Mouse (Mus musculus) midbrain, embryonic 13.5 days (tissue): ENCODE results near the gene Cox7b. TPM values are rescaled to one million over a fixed set of nuclear protein-coding genes. Genes with fewer than 3 reads are reported as not detected.

Source experiments
- ATAC-seq: fragments of 200-750 bp; cut with Nextera tagmentation; 2 replicates; pipeline ENCODE4 v1.8.0; 2017; ENCODE audit warnings: mild to moderate bottlenecking, moderate TSS enrichment, moderate library complexity
- H3K27ac ChIP-seq: fragments of 300-500 bp; sonication (generic); 2 replicates; pipeline ENCODE4 v1.5.1; 2015; ENCODE audit warnings: inconsistent platforms, mild to moderate bottlenecking, moderate library complexity
- H3K27me3 ChIP-seq: fragments of 300-500 bp; sonication (generic); 2 replicates; pipeline ENCODE4 v1.6.1; 2015; ENCODE audit warnings: mild to moderate bottlenecking, inconsistent platforms
- H3K36me3 ChIP-seq: fragments of 300-500 bp; sonication (generic); 2 replicates; pipeline ENCODE4 v1.6.1; 2015; ENCODE audit warnings: mild to moderate bottlenecking, inconsistent platforms
- H3K4me1 ChIP-seq: fragments of 300-500 bp; sonication (generic); replicated peaks from 2 replicates; pipeline ENCODE4 v1.6.1; 2015; ENCODE audit warnings: inconsistent platforms
- H3K4me2 ChIP-seq: fragments of 300-500 bp; sonication (generic); replicated peaks from 2 replicates; pipeline ENCODE4 v1.6.1; 2015; ENCODE audit warnings: moderate library complexity, mild to moderate bottlenecking, inconsistent platforms
- H3K4me3 ChIP-seq: fragments of 300-500 bp; sonication (generic); replicated peaks from 2 replicates; pipeline ENCODE4 v1.5.1; 2015; ENCODE audit warnings: mild to moderate bottlenecking, inconsistent platforms
- H3K9ac ChIP-seq: fragments of 300-500 bp; sonication (generic); replicated peaks from 2 replicates; pipeline ENCODE4 v1.6.1; 2015; ENCODE audit warnings: mild to moderate bottlenecking, inconsistent platforms
- H3K9me3 ChIP-seq: fragments of 300-500 bp; sonication (generic); 2 replicates; pipeline ENCODE4 v1.6.1; 2016; ENCODE audit warnings: mild to moderate bottlenecking, inconsistent platforms
- WGBS: fragments of 180-500 bp; shearing (Covaris S2); methylation state at CpG from one replicate; pipeline ENCODE4 v1.1.7; 2015; 5-methylcytosine and 5-hydroxymethylcytosine counted together
- polyA plus RNA-seq: library from polyadenylated mRNA; unstranded; fragments of >200 nt; fragmentation: Nextera tagmentation; extraction: Ambion mirVana; gene quantifications from 2 replicates; pipeline ENCODE4 v1.2.1, GENCODE M21; 2015

The Cox7b gene
- polyA plus RNA-seq, 1 experiment from 2014 or later, result 334 TPM

DNA sequence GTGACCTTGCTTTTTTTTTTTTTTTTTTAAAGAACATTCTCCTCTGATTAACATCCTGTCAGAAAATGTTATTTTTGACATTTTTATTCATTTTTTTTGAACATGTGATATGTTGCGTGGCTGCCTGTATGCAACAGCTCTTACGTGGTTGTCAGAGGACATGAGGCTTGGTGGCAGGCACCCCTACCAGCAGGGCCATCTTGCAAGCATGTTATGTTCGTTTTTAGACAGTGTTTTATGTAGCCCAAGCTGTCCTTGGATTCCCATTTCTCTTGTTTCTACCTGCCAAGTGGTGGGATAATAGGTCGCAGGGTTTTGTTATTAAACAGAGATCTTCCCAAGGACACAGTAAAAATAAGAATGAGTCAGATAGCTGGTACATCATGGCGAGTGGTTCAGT, 14.7 kb downstream of the Cox7b start:
- Histone ChIP-seq H3K27ac (no peak overlapping the region), H3K4me3 (no peak overlapping the region), H3K9ac (no peak overlapping the region), H3K9me3 (no peaks in the 10 kb centered on the region), H3K27me3 (no peaks in the 10 kb centered on the region), H3K4me1 (peaks cover 10% of the 10 kb centered on the region), H3K36me3 (no peaks in the 10 kb centered on the region), H3K4me2 (no peak overlapping the region)
- WGBS, result 72% methylated on average over 5 of the region's 5 CpGs
- no peak for ATAC-seq

DNA sequence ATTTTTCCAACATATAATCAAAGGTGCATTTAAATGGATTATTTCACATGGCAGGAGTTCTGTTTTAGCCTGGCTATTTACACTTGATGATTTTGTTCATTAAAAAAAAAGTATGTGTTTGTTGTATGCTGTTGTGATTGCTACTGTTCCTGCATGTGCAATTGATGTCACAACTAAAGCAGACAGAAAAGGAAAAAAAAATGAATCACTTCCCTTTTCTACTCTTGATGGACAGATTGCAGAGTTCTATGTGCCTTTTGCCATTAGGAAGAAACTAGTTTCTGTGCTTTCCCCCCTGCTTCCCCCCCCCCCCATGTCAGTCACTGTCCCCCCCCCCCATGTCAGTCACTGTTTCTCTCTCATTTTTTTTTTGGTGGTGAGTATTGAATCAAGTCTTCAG, 15.6 kb downstream of the Cox7b start:
- H3K9ac ChIP-seq, result no peak overlapping the region
- no peak overlapping the region for H3K4me2 ChIP-seq
- no peak for ATAC-seq
- H3K36me3 ChIP-seq, result no peaks in the 10 kb centered on the region
- no peaks in the 10 kb centered on the region for H3K27me3 ChIP-seq
- H3K9me3 ChIP-seq, result no peaks in the 10 kb centered on the region
- no peak overlapping the region for H3K27ac ChIP-seq
- no peak overlapping the region for H3K4me3 ChIP-seq
- peaks cover 10% of the 10 kb centered on the region for H3K4me1 ChIP-seq

DNA sequence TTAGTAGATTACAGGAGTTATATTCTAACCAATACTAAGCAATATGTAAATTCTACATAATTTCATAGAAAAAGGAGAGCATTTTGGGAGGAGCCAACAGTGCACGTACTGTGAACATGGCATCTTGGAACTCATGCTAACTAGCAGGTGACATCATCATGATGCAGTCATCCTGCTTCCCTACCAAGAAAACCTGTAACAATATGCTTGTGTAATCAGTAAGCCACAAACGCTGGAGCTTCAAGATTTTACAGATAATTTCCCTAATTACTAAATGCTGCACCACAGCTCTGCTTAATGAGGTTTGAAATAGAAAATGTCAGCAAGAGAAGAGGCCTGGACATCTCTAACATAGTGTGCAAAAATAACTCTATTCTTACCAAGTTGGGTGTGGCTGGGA, 20.2 kb downstream of the Cox7b start:
- Histone ChIP-seq H3K27ac (no peak overlapping the region), H3K4me1 (no peaks in the 10 kb centered on the region), H3K27me3 (no peaks in the 10 kb centered on the region), H3K4me3 (no peak overlapping the region), H3K9me3 (no peaks in the 10 kb centered on the region), H3K36me3 (no peaks in the 10 kb centered on the region), H3K4me2 (no peak overlapping the region), H3K9ac (no peak overlapping the region)
- WGBS, result 70% methylated on average over 2 of the region's 2 CpGs
- ATAC-seq, result no peak

DNA sequence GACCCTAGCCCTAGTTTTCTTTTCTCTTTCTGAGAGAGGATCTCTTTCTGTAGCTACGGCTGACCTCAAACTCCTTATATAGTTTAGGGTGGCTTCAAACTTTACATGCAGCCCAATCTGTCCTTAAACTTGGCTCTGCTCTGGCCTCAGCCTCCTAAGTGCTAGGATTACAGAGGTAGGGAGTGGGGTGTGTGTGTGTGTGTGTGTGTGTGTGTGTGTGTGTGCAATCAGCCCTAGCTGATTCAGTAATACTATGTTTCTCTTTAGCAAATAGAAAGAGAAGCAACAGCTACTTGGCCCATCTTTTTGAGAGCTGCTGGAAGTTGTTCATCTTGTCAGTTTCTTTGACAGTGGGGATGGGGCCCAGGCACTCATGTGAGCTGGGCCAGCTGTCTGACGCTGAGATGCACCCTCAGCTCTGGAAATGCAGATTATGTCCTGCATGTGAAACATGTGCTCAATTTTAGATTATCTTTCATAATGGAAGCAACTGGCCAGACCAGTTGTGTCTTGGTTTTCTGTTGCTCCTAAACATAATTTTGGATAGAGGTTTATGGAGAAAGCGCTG, 21.8 kb downstream of the Cox7b start:
- Histone ChIP-seq H3K36me3 (no peaks in the 10 kb centered on the region), H3K4me3 (no peak overlapping the region), H3K9me3 (no peaks in the 10 kb centered on the region), H3K4me2 (no peak overlapping the region), H3K9ac (no peak overlapping the region), H3K27me3 (no peaks in the 10 kb centered on the region; the same call in 1 of the 2 replicates), H3K27ac (no peak overlapping the region), H3K4me1 (no peaks in the 10 kb centered on the region)
- 87% methylated on average over 3 of the region's 3 CpGs for WGBS
- ATAC-seq, result no peak

GRCm38 (mm10) chrX:106043863-106044617, 28.5 kb downstream of the Cox7b start:
- Histone ChIP-seq H3K36me3 (no peaks in the 10 kb centered on the region), H3K9me3 (no peaks in the 10 kb centered on the region), H3K4me3 (no peak overlapping the region), H3K27me3 (no peaks in the 10 kb centered on the region; the same call in 1 of the 2 replicates), H3K4me1 (no peaks in the 10 kb centered on the region), H3K9ac (no peak overlapping the region), H3K4me2 (no peak overlapping the region), H3K27ac (no peak overlapping the region)
- 70% methylated on average over 8 of the region's 8 CpGs for WGBS
- ATAC-seq, result no peak

DNA sequence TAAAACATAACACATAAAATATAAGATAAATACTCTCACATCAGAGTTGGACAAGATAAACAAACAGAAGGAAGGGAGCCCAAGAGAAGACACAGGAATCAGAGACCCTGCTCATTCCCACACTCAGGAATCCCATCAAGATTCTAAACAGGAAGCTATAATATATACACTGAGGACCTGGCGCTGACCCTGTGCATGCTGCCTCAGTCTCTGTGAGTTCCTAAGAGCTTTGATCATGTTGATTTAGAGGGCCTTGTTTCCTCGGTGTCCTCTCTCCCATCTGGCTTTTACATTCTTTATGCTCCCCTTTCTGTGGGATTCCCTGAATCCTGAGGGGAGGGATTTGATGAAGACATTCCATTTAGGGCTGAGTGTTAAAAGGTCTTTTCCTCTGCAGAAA, 30.0 kb downstream of the Cox7b start:
- 59% methylated on average over 2 of the region's 2 CpGs for WGBS
- no peak overlapping the region for H3K9ac ChIP-seq
- H3K27ac ChIP-seq, result no peak overlapping the region
- H3K27me3 ChIP-seq, result no peaks in the 10 kb centered on the region; the same call in 1 of the 2 replicates
- no peaks in the 10 kb centered on the region for H3K36me3 ChIP-seq
- no peak overlapping the region for H3K4me3 ChIP-seq
- ATAC-seq, result no peak
- H3K4me2 ChIP-seq, result no peak overlapping the region
- H3K4me1 ChIP-seq, result no peaks in the 10 kb centered on the region
- H3K9me3 ChIP-seq, result no peaks in the 10 kb centered on the region

GRCm38 (mm10) chrX:106045928-106046327, 30.4 kb downstream of the Cox7b start:
- Histone ChIP-seq H3K9ac (no peak overlapping the region), H3K4me3 (no peak overlapping the region), H3K9me3 (no peaks in the 10 kb centered on the region), H3K27ac (no peak overlapping the region), H3K4me1 (no peaks in the 10 kb centered on the region), H3K4me2 (no peak overlapping the region), H3K27me3 (no peaks in the 10 kb centered on the region; the same call in 1 of the 2 replicates), H3K36me3 (no peaks in the 10 kb centered on the region)
- WGBS, result 87% methylated on average over 9 of the region's 9 CpGs
- no peak for ATAC-seq

- no peaks in the 10 kb centered on the region for H3K4me1 ChIP-seq
Measured at GRCm38 (mm10) chrX:106048191-106048590, 32.7 kb downstream of the Cox7b start.

More at GRCm38 (mm10) chrX:106048191-106048590, 32.7 kb downstream of the Cox7b start:
- H3K4me3 ChIP-seq, result no peak overlapping the region
- no peak overlapping the region for H3K4me2 ChIP-seq
- H3K27me3 ChIP-seq, result no peaks in the 10 kb centered on the region
- H3K9me3 ChIP-seq, result no peaks in the 10 kb centered on the region
- WGBS, result 83% methylated on average over 1 of the region's 1 CpGs
- H3K9ac ChIP-seq, result no peak overlapping the region
- H3K36me3 ChIP-seq, result no peaks in the 10 kb centered on the region
- no peak for ATAC-seq
- H3K27ac ChIP-seq, result no peak overlapping the region

Other genes starting within 250 kb of the Cox7b start
- gene Atrx, start 86.3 kb upstream of the Cox7b start, polyA plus RNA-seq, result 257 and 279 TPM in 2 replicates
- 25.7 and 26.1 TPM in 2 replicates for gene Magt1, start 3.8 kb upstream of the Cox7b start, polyA plus RNA-seq
- 19.2 and 20.0 TPM in 2 replicates for gene Atp7a, start 11.6 kb downstream of the Cox7b start, polyA plus RNA-seq
- 0.17 and 0.21 TPM in 2 replicates for gene Tlr13, start 127.5 kb downstream of the Cox7b start, polyA plus RNA-seq
- gene Pgk1, start 171.4 kb downstream of the Cox7b start, polyA plus RNA-seq, result 263 and 273 TPM in 2 replicates
- gene Taf9b, start 205.5 kb downstream of the Cox7b start, polyA plus RNA-seq, result 12.1 and 14.3 TPM in 2 replicates
- gene Fnd3c2, start 239.7 kb downstream of the Cox7b start, polyA plus RNA-seq, result not detected in 2 replicates